Mouse (Mus musculus) kidney, embryonic 16.5 days (tissue): Measurements from ENCODE around the gene Brms1. TPM values are rescaled to one million over a fixed set of nuclear protein-coding genes. Genes with fewer than 3 reads are reported as not detected.
"Not testable (repeated sequence)": the region's sequence is repeated elsewhere in the genome, so short reads cannot be mapped to it uniquely, and the experiment has no call there.

Experiments used
- ATAC-seq: fragments of 200-750 bp; cut with Nextera tagmentation; 2 replicates; pipeline ENCODE4 v1.8.0; 2017; ENCODE audit warnings: moderate TSS enrichment; ENCODE audit not compliant: low FRiP score, low TSS enrichment
- H3K27ac ChIP-seq: fragments of 300-500 bp; sonication (generic); 2 replicates; pipeline ENCODE4 v1.5.1; 2014; ENCODE audit warnings: low read length
- H3K27me3 ChIP-seq: fragments of 300-500 bp; sonication (generic); 2 replicates; pipeline ENCODE4 v1.6.1; 2014; ENCODE audit warnings: low read length, control low read depth, mixed read lengths; ENCODE audit not compliant: insufficient read depth
- H3K36me3 ChIP-seq: fragments of 300-500 bp; sonication (generic); 2 replicates; pipeline ENCODE4 v1.6.1; 2014; ENCODE audit warnings: low read length, control low read depth, mixed read lengths; ENCODE audit not compliant: insufficient read depth
- H3K4me1 ChIP-seq: fragments of 300-500 bp; sonication (generic); 2 replicates; pipeline ENCODE4 v1.6.1; 2014; ENCODE audit warnings: low read length, control low read depth, mixed read lengths; ENCODE audit not compliant: insufficient read depth
- H3K4me2 ChIP-seq: fragments of 300-500 bp; sonication (generic); replicated peaks from 2 replicates; pipeline ENCODE4 v1.6.1; 2014; ENCODE audit warnings: low read depth, low read length
- H3K4me3 ChIP-seq: fragments of 300-500 bp; sonication (generic); 2 replicates; pipeline ENCODE4 v1.5.1; 2014; ENCODE audit warnings: mild to moderate bottlenecking, low read length
- H3K9ac ChIP-seq: fragments of 300-500 bp; sonication (generic); replicated peaks from 2 replicates; pipeline ENCODE4 v1.6.1; 2014; ENCODE audit warnings: low read length
- H3K9me3 ChIP-seq: fragments of 300-500 bp; sonication (generic); 2 replicates; pipeline ENCODE4 v1.6.1; 2016; ENCODE audit warnings: low read length, control low read depth
- WGBS: fragments of 180-500 bp; shearing (Covaris S2); extraction: QIAGEN DNeasy Blood & Tissue Kit; methylation state at CpG from one replicate; pipeline ENCODE4 v1.1.7; 2014; 5-methylcytosine and 5-hydroxymethylcytosine counted together
- polyA plus RNA-seq: library from polyadenylated mRNA; unstranded; fragments of >200 nt; fragmentation: Nextera tagmentation; extraction: Ambion mirVana; gene quantifications from 2 replicates; pipeline ENCODE4 v1.2.1, GENCODE M21; 2015

The Brms1 gene
- 53.1 and 53.4 TPM in 2 replicates for polyA plus RNA-seq

- no peaks in the 10 kb centered on the region for H3K9me3 ChIP-seq
- peaks cover 23% of the 10 kb centered on the region for H3K4me1 ChIP-seq
- H3K27ac ChIP-seq = peak within 1 kb of the TSS; percentile 76
- peak; percentile 71 for ATAC-seq
- peak within 1 kb of the TSS; percentile 89 for H3K4me3 ChIP-seq
- H3K9ac ChIP-seq = peak within 1 kb of the TSS; percentile 77
- peak within 1 kb of the TSS; percentile 86 for H3K4me2 ChIP-seq
- peaks cover 4% of the 10 kb centered on the region; the same call in 1 of the 2 replicates for H3K36me3 ChIP-seq
- whole genome bisulfite sequencing = 4% methylated on average over 40 of the region's 40 CpGs
- H3K27me3 ChIP-seq = no peaks in the 10 kb centered on the region
These were observed at the start of gene Brms1 for GRCm38 (mm10) chr19:5040862-5041523. TSS of gene Brms1 (plus strand) at chr19:5041354.

GRCm38 (mm10) chr19:4992371-4992770 lies 48.8 kb upstream of the Brms1 start:
- H3K4me3 ChIP-seq = no peak overlapping the region
- H3K27me3 ChIP-seq = peaks cover 36% of the 10 kb centered on the region
- no peak overlapping the region for H3K27ac ChIP-seq
- no peak for ATAC-seq
- no peaks in the 10 kb centered on the region for H3K9me3 ChIP-seq
- H3K4me2 ChIP-seq = no peak overlapping the region
- no peak overlapping the region for H3K9ac ChIP-seq
- H3K36me3 ChIP-seq = no peaks in the 10 kb centered on the region
- 17% methylated on average over 8 of the region's 8 CpGs for WGBS
- H3K4me1 ChIP-seq = no peaks in the 10 kb centered on the region

- Histone ChIP-seq H3K27me3 (peaks cover 36% of the 10 kb centered on the region), H3K4me2 (no peak overlapping the region), H3K27ac (no peak overlapping the region), H3K9ac (no peak overlapping the region), H3K4me1 (no peaks in the 10 kb centered on the region), H3K9me3 (no peaks in the 10 kb centered on the region), H3K4me3 (no peak overlapping the region), H3K36me3 (no peaks in the 10 kb centered on the region)
- WGBS = 0% methylated on average over 9 of the region's 9 CpGs
- ATAC-seq = no peak
These were observed 48.2 kb upstream of the Brms1 start for GRCm38 (mm10) chr19:4992904-4993303.

DNA sequence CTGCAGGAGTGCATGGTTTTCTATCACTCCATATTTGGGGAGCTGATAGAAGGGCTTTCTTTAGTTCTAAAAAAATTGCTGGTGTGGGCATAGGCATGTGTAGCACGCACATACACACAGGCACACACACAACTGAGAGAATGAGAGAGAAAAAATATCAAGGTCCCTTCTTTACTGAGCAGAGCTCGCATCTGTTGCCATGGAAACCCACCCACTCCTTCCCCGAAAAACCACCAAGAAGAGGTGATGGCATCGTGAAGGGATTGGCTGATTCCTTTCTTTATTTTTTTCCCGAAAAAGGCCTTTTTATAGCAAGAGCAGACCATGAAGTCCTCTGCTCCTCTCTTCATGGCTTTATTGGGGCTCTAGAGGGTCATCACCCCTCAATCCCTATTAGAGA lies 47.1 kb upstream of the Brms1 start:
- H3K4me2 ChIP-seq = no peak overlapping the region
- H3K27me3 ChIP-seq = peaks cover 36% of the 10 kb centered on the region
- no peak for ATAC-seq
- no peak overlapping the region for H3K27ac ChIP-seq
- no peaks in the 10 kb centered on the region for H3K9me3 ChIP-seq
- no peak overlapping the region for H3K9ac ChIP-seq
- no peaks in the 10 kb centered on the region for H3K4me1 ChIP-seq
- no peak overlapping the region for H3K4me3 ChIP-seq
- 64% methylated on average over 5 of the region's 5 CpGs for WGBS
- no peaks in the 10 kb centered on the region for H3K36me3 ChIP-seq

- ATAC-seq = no peak
These were observed 41.6 kb upstream of the Brms1 start for GRCm38 (mm10) chr19:4999445-5000140.

GRCm38 (mm10) chr19:5001666-5002406 lies 39.3 kb upstream of the Brms1 start:
- no peak overlapping the region for H3K27ac ChIP-seq
- peaks cover 4% of the 10 kb centered on the region; the same call in 1 of the 2 replicates for H3K9me3 ChIP-seq
- peak; percentile 91 for ATAC-seq
- H3K4me1 ChIP-seq = peaks cover 9% of the 10 kb centered on the region; the same call in 1 of the 2 replicates
- H3K9ac ChIP-seq = 0 out of 2 replicates have a peak overlapping the region, but pooled peaks have one; percentile 2
- peak overlapping the region; percentile 30 for H3K4me3 ChIP-seq
- under 1% methylated on average over 39 of the region's 39 CpGs for WGBS
- H3K27me3 ChIP-seq = no peaks in the 10 kb centered on the region; the same call in 1 of the 2 replicates
- H3K4me2 ChIP-seq = peak overlapping the region; percentile 52
- no peaks in the 10 kb centered on the region for H3K36me3 ChIP-seq

More at GRCm38 (mm10) chr19:4999445-5000140, 41.6 kb upstream of the Brms1 start:
- H3K27me3 ChIP-seq = no peaks in the 10 kb centered on the region; the same call in 1 of the 2 replicates
- 73% methylated on average over 6 of the region's 6 CpGs for WGBS
- peaks cover 9% of the 10 kb centered on the region; the same call in 1 of the 2 replicates for H3K4me1 ChIP-seq
- H3K27ac ChIP-seq = no peak overlapping the region
- no peak overlapping the region for H3K4me3 ChIP-seq
- H3K9me3 ChIP-seq = no peaks in the 10 kb centered on the region
- H3K36me3 ChIP-seq = no peaks in the 10 kb centered on the region
- H3K9ac ChIP-seq = no peak overlapping the region
- no peak overlapping the region for H3K4me2 ChIP-seq

GRCm38 (mm10) chr19:5003644-5004043 lies 37.5 kb upstream of the Brms1 start:
- not testable (repeated sequence) for H3K9me3 ChIP-seq, H3K4me1 ChIP-seq, H3K36me3 ChIP-seq, H3K4me2 ChIP-seq, H3K4me3 ChIP-seq, H3K9ac ChIP-seq, ATAC-seq, H3K27ac ChIP-seq, H3K27me3 ChIP-seq
- WGBS = 48% methylated on average over 2 of the region's 2 CpGs

DNA sequence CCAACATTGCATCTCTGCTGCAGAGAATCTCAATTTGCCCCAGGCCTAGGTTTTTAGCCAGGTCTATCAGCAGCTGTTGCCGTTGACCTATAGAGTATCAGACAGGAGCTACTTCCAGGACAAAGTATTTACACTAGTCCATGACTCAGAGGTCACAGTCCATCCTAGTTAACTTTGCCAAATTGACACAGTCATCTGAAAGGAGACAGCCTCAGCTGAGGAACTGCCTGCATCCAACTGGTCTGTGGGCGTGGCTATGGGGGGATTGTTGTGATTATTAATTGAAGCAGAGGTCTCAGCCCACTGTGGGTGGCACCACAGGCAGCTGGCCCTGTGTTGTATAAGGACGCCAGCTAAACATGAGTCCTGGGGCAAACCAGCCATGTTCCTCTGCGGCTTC lies 36.2 kb upstream of the Brms1 start:
- Histone ChIP-seq H3K4me1 (peaks cover 9% of the 10 kb centered on the region; the same call in 1 of the 2 replicates), H3K27me3 (no peaks in the 10 kb centered on the region), H3K4me3 (no peak overlapping the region), H3K36me3 (no peaks in the 10 kb centered on the region), H3K9ac (no peak overlapping the region), H3K27ac (no peak overlapping the region), H3K4me2 (no peak overlapping the region), H3K9me3 (peaks cover 4% of the 10 kb centered on the region; the same call in 1 of the 2 replicates)
- WGBS = 57% methylated on average over 4 of the region's 4 CpGs
- ATAC-seq = no peak

- H3K9ac ChIP-seq = no peak overlapping the region
- no peak overlapping the region for H3K4me3 ChIP-seq
- H3K4me1 ChIP-seq = peaks cover 10% of the 10 kb centered on the region
- H3K36me3 ChIP-seq = no peaks in the 10 kb centered on the region
- ATAC-seq = no peak
- no peak overlapping the region for H3K4me2 ChIP-seq
- no peaks in the 10 kb centered on the region for H3K27me3 ChIP-seq
- no peak overlapping the region for H3K27ac ChIP-seq
- 53% methylated on average over 8 of the region's 8 CpGs for WGBS
- no peaks in the 10 kb centered on the region for H3K9me3 ChIP-seq
These were observed 28.0 kb upstream of the Brms1 start for GRCm38 (mm10) chr19:5013138-5013537.
